Mouse (Mus musculus) erythroid progenitor cell, adult 5-6 weeks (primary cell): ENCODE data around the gene Ssr2. TPM values are rescaled to one million over a fixed set of nuclear protein-coding genes. Genes with fewer than 3 reads are reported as not detected.

Source experiments
- ATAC-seq: replicated peaks from 2 replicates; pipeline ENCODE4 v1.8.0; 2016; ENCODE audit warnings: moderate number of reproducible peaks, mild to moderate bottlenecking, moderate TSS enrichment, inconsistent platforms; ENCODE audit not compliant: poor library complexity, low FRiP score, severe bottlenecking
- total RNA-seq, 2 experiments: library from RNA; stranded (forward) in 1 of 2; stranded (reverse) in 1 of 2; fragments of 150-400 nt in 1 of 2; fragments of 186-747, 209-891 nt in 1 of 2; gene quantifications; 2 replicates each; pipeline versions ENCODE4 v1.2.3 to v1.2.4; 2015 to 2017; ENCODE audit warnings: low replicate concordance in 2 of 2

The Ssr2 gene
- total RNA-seq, 2 experiments from 2014 or later, result 50.2 to 97.7 TPM

- no peak for ATAC-seq
These were observed 35.6 kb upstream of the Ssr2 start for GRCm38 (mm10) chr3:88540085-88540484.

GRCm38 (mm10) chr3:88541622-88542401 lies 33.9 kb upstream of the Ssr2 start:
- ATAC-seq, result no peak

DNA sequence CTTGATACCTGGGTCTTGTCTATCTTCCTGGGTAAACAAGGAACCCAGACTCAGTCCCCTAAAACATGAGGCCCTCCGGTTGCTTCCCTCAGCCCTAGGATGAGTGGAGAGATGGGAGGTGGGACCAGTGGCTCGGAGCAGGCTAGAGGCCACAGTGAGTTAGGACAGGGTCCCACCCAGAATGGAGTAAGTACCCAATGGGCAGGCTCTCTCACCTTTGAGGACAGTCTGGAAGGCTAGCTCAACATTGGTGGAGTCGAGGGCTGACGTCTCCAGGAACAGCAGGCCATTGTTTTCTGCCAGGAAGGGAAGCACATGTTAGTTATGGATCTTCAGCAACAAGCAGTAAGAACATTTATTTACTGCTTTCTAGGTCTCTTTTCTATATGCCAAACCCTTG lies 33.2 kb upstream of the Ssr2 start:
- no peak for ATAC-seq

- ATAC-seq, result no peak
These were observed 32.5 kb upstream of the Ssr2 start for GRCm38 (mm10) chr3:88543174-88543573.

GRCm38 (mm10) chr3:88543651-88544410 lies 31.8 kb upstream of the Ssr2 start:
- no peak for ATAC-seq

DNA sequence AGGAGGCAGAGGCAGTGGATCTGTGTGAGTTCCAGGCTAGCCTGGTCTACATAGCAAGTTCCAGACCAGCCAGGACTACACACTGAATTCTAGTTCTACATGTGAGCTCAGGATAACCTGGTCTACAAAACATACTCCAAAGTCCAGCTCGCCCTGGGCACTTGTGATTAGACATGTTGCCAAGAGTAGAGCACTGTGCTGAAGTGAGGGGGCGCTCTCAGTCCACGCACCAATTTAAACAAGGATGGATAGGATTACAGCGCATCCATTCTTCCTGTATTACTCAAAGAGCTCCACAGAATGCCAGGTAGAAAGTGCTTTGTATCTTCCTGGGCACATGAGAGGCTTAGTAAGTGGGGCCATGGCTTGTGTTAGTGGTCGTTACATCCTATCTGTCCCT lies 31.2 kb upstream of the Ssr2 start:
- no peak for ATAC-seq

- ATAC-seq, result no peak
These were observed 30.6 kb upstream of the Ssr2 start for GRCm38 (mm10) chr3:88544955-88545591.

GRCm38 (mm10) chr3:88546674-88547418 lies 28.8 kb upstream of the Ssr2 start:
- peak; percentile 56 for ATAC-seq

- ATAC-seq, result no peak
These were observed 27.3 kb upstream of the Ssr2 start, which contains the start of gene Rab25 for GRCm38 (mm10) chr3:88548180-88548917. Gene Rab25 (minus strand): TSS chr3:88548300.

GRCm38 (mm10) chr3:88551586-88551985 lies 24.1 kb upstream of the Ssr2 start:
- no peak for ATAC-seq

GRCm38 (mm10) chr3:88552082-88552645 lies 23.5 kb upstream of the Ssr2 start:
- ATAC-seq, result peak; percentile 9

DNA sequence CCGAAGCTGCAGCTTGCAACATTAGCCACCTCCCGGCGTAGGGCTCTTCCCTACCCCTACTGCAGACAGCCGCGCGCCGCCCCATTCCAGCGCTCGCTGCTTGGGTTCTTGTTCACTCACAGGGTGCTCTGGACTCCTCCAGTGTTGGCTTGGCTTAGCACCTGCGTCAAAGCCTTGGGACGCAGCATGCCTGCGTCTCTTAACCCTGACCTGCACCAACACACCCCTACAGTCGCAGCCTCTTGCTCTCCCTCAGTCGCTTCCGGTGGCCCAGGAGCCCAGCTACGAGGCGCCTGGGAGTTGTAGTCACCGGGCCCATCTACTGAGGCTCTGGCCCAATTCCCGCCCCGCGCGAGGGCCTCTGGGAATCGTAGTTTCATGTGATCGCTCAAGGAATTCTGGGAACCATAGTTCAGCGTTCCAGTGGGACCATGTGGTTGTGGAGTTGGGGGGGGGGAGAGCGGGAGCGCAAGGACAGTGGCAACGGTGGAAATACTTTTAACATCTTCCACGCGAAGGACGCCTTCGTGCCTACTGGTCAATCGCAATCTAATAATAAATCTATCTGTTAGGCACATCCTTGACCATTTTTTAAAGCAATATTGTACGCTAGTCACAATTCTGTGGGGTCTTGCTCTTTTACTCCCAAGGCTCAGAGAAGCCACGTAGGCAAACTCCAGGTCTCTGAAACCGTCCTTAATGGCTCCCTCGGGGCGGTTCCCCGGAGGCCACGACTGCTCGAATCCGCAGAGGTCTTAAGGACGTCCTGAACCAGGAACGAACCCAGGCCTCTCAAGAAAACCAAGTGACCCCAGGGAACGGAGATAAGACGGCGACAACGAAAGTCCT lies 22.8 kb upstream of the Ssr2 start, which contains the start of gene Lamtor2:
Gene Lamtor2, minus strand, starts transcription at position 399 of the 849 bp plus-strand sequence.
- ATAC-seq, result peak; percentile 93

GRCm38 (mm10) chr3:88553525-88553879 lies 22.2 kb upstream of the Ssr2 start, which contains the start of gene Ubqln4:
Gene Ubqln4 (plus strand): TSS chr3:88553758.
- ATAC-seq, result peak; percentile 66

DNA sequence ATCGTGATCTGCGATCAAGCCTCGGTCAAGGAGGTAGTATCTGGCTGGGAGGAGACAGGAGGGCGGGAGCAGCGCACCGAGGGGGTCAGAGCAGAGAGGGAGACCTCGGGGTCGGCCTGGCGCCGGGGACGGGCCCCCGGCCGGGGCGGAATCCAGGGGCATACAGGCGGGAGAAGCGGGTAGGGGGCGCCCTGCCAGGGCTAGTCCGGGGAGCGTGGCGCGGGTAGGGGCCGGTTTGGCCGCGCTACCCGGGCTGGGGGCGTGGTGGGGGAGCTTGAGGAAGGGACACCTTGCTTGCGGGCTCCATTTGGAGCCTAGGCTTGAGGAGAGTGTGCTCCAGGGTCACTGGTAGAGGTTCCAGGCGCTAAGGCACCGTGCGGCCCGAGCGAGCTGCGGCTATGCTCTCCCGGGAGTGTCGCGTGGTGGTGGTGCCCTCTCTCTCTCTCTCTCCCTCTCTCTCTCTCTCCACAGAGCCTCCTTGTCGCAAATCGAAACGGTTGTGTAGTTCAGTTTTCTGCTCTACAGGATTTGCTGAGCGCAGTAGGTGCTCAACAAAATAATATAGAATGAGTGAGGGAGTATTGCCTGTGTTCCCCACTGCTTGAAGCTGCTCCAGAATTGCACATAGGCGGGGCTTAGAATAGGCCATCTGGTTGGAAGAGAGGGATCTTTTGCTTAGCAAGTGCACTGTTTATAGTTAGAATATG lies 21.6 kb upstream of the Ssr2 start:
- ATAC-seq, result peak; percentile 48

DNA sequence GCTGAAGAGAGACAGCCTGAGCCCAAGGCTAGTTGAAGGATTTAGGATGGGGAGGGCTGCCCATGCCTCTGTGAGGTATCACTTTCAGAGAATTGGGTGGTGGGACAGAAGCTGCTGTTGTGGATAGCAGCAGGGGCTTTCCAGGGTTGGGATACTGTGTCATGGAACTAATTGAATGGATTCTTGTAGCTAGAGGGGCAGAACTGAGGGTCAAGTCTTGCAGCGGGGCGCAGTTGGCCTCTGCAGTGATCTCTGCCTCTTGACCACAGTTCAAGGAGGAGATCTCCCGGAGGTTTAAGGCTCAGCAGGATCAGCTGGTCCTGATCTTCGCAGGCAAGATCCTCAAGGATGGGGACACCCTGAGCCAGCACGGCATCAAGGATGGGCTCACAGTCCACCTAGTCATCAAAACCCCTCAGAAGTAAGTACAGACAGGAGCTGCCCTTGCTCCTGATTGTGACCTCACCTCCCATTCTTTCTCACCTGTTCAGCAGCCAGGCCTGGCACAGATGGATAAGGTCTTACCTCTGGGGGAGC lies 20.5 kb upstream of the Ssr2 start:
- no peak for ATAC-seq

DNA sequence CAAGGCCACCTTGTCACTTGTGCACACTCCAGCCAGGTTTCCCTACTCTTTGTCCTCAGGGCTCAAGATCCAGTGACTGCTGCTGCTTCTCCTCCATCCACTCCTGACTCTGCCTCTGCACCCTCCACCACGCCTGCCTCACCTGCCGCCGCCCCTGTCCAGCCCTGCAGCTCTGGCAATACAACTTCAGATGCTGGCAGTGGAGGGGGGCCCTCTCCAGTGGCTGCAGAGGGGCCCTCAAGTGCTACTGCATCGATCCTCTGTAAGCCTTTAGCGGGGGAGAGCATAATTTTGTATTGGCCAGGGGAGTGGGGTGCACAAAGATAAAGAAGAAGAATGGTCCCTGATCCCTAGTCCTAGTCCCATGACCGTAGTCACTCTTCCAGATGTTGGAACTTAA lies 19.9 kb upstream of the Ssr2 start:
- no peak for ATAC-seq

DNA sequence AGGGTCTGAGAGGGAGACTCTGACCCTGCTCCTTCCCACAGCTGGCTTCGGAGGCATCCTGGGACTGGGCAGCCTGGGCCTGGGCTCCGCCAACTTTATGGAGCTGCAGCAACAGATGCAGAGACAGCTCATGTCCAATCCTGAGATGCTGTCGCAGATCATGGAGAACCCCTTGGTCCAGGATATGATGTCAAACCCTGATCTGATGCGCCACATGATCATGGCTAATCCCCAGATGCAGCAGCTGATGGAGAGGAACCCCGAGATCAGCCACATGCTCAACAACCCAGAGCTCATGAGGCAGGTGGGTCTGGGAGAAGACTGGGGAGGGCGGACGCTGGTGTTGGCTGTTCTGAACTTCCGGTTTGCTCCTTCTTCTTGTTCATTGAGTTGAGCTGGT lies 19.1 kb upstream of the Ssr2 start:
- ATAC-seq, result no peak
